Mouse (Mus musculus): ENCODE measurements around the gene Sim1.

Gene Sim1

DNA sequence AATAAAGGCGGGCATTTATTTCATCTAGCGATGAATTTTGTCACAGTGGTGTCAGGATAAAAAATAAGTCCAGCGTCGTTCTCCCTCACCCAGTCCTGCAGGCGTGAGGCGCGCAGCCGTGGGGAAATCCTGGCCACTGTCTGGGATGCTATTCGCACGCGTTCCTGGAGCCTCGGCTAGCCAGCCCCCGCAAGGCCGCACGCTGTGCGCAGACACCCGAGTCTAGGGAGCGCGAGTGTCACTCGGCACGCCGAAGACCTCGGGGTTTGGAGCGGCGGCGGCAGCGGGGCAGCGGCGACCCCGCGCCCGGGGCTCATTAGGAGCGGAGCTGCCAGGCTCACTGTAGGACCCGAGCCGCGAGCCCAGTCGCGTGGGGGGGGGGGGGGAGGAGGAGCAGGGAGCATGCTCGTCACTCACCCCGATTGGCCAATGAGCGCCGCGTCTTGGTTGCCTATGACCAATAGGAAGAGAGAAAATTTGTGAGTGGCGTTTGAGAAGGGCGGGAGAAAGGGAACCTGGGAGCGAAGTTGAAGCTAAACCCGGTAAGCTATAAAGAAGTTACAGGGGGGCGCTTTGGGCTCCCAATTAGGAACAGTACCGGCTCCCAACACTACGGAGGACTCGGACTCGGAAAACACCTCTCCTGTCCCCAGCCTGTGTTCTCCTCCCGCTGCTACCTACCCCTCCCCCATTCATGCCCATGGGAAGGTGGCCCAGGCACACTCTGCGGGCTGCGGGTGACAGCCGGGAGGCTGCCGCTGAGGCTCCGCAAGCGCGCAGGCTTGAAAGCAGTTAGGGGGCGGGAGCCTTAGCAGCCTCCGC is at the start of gene Sim1:
Sim1 (plus strand) TSS at position 585 of the 822 bp plus-strand sequence.
- peak; percentile 95 for DNase-seq (ENCODE audit: low read depth, low spot score)

DNA sequence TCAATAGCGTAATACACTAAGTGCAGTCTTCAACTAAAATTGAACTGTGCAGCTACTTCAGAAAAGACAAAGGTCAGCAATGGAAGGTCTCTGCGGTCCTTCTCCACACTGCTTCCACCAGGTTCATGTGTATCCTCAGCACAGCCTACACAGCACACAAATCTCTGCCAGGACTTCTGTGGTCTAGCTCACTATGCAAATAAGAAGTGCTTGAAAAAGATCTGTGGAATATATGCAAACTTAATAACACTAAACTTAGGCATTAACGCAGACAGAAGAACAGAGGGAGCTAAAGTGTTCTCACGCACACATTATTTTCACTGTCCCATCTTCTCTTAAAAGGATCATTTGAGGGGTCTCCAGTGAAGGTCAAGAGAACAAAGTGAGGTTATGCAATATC is 26.4 kb upstream of the Sim1 start:
- DNase-seq (ENCODE audit: low read depth, low spot score) = no peak

DNA sequence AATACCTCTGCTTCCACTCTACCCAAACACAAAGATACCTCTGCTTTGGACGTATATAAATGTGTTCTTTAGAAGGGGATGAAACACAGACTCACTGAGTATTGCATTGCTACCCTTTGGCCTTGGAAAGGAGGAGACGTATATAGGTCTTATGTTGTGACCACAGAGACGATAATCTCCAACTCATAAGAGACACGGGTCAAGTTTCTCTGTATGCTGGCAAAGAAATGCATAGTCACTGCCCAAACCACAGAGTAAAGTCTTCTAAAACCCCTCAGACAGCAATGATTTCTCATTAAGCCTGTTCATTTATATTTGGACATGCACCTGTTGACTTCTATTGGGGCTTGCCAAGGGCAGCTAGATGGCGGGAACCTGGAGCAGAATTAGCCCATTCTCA is 17.6 kb upstream of the Sim1 start:
- DNase-seq (ENCODE audit: low read depth, low spot score) = no peak

DNA sequence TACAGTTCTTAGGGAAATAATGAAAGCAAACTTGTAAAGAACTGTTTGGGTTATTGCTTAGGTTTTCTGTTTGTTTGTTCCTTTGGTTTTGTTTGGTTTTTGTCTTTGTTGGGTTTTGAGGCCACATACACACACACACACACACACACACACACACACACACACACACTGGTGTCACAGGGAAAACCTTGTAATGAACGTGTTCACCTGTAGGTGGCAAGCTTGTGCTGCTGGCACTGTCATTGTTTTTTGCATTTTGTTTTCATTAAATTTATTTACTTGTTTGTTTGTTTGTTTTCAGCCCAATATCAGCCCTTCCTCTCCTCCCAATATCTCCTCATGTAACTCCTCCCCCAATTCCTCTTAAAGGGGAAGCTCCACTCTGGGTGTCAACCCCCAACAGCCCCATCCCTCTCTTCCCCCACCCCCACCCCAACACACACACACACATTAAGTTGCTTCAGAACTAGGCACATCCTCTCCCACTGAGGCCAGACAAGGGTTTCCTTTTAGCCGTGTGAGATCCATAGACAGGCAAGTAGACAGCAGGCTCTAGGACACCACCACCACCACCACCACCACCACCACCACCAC is 13.0 kb upstream of the Sim1 start:
- peak; percentile 33 for DNase-seq (ENCODE audit: low read depth, low spot score)

DNA sequence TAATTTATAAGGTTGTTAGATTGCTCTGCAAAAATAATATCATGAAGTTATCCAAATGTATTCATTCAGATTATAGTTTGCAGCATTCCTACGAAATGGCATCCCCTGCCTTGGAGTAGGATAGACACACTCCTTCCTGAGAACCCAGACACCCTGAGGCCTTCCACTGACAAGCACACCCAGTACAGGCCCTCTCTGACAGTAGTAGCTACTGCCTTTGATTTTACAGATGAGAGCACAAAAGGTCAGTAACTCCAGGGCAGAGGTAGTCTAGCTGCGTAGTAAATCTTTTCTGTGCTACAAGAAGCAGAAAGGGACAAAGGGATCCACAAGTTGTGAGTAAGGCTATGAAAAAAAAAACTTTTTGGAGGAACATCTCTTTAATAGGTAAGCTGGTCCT is 12.2 kb upstream of the Sim1 start:
- no peak for DNase-seq (ENCODE audit: low read depth, low spot score)

DNA sequence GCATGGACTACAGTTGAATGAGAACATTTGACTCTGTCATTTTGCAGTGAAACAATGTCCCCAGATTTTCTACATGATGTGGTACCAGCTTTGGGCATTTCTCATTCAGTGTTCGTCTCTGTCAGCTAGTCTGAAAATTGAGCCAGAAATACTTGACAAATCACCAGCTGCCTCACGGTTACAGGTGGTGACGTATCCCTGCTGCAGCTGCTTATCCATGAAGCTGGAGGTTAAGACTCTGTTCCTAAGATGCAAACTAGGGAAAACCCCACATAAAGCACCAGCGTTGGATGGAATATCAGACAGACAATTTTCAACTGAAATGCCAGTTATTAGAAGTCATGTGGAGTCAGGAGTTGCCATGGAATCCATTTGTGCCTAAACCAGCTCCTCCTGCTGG is 8.2 kb upstream of the Sim1 start:
- no peak for DNase-seq (ENCODE audit: low read depth, low spot score)

DNA sequence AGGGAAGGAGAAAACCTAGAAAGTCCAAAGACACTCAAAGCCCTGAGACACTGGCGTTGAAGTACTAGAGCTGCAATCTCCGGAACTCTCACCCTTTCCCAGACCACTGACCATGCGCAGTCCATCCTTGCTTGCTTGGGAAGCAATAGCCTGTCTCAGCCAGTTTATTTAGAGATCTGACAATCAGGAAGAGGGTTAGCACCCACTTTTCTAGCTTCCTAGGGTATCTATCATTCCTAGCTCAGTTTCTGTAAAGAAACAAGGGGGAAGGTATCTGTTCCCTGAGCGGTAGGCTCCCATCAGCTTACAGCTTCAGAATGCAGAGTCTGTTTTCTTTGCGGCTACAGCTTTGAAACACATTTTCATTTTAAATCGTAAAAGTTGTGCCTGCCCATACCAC is 3.9 kb upstream of the Sim1 start:
- DNase-seq (ENCODE audit: low read depth, low spot score) = no peak

DNA sequence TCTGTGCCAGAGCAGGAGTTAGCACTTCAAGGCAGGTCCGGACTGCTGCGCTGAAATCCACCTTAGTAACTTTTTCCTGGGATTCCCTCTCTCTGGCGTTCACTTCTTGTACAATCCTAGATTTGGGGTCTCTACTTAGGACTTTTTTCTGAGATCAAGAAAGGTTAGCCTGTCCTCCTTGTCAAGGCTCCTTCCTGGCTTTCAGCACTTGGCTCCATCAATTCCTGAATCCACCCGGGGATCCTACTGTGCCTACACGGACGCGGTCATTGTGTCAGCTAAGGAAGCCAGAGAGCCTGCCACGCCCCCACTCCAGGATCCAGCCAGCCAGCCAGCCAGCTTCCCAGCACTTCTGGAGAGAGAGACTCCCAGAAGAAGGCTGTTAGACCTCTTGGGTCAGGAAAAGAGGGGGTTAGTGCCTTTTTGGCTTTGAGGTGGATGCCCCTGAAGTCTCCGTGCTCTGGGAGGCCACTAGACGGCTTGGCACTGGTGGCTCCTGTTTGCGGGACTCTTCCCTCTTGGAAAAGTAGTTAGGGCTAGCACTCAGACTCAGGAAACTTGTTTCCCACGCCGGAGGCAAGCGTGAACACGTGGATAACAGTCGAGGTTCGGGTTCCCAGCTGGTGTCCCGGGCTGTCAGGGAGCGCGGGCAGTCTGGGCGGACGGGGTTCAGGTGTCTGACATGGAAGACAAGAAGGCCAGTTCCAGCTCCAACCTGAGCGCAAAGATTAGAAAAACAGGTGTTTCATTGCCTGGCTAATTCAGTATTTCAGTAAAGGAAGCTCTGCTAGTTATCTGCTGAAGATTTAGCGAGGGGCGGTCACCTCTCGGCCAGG is 2.5 kb upstream of the Sim1 start:
- peak; percentile 59 for DNase-seq (ENCODE audit: low read depth, low spot score)

DNA sequence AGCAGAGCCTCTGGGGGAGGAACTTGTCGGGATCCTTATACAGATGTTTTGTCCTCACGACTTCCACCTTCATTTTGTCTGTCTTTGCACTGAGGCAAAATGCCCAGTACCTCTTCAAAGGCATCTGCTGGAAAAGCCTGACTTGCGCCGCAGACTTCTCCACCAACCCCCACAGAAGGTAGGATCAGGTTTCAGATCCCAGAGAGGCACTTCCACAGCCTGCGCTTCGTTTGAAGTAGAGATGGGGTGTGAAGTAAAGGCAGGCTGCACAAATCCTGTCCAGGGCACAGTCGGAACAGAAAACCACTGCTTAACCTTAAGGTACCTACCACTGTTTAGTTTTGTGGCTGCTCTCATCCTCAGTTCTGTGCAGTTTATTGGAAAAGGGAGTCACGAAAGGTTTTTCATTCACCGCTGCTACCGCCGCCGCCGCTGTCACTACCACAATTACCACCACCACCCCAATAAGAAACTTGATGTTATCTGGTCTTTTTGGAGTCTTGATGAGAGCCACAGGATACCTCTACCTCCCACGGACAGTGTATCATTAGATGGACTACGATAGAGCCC is 1.7 kb upstream of the Sim1 start:
- peak; percentile 62 for DNase-seq (ENCODE audit: low read depth, low spot score)

DNA sequence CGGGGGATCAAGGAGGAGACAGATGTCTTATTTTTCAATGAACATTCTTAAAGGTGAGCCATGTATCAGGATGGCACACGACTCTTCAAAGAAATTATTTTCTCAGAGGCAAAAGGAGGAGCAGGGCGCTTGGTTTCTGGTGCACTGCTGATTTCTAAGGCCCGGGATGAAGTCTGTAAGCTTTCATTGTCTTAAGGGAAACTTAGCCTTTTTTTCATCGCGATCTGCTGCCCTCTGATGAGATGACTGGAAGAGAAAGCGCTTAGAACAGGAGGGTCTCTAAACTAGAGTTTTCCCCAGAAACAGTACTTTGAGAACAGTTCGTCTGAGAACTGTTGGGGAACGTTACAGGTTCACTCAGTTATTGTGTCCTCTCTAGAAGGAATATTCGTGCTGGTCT is 1.0 kb upstream of the Sim1 start:
- no peak for DNase-seq (ENCODE audit: low read depth, low spot score)

DNA sequence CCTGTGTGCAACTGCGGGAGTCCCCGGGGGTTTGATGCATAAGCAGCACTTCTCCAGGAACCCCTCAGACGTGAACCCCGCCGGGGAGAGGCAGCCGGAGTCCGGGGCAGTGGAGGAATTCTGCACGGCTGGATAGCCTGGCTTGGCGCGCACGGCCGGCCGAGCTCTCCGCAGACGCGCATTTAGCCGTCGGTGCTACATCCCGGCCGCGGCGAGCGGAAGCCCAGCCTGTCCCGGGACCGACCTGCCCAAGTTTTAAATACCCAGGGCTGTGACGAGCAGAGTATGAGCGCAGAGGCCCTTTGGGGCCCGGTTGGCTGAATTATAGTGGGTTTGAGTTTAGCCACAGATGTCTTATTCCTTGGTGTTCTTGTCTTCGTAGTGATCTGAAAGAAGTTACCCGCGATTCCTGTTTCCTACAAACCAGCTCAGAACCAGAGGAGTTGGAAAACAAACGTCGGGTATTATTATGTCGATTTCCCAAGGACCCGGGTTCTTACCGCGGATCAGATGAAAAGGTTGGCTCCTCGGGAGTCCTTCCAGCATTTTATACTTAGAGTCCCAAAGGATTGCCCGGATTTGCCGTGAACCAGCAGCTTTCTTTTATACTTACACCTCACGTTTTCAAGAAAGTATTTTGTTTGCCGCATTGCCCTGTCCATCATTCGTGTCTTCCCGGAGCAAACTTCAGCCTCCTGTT is 687 bp downstream of the Sim1 start:
- no peak for DNase-seq (ENCODE audit: low read depth, low spot score)

DNA sequence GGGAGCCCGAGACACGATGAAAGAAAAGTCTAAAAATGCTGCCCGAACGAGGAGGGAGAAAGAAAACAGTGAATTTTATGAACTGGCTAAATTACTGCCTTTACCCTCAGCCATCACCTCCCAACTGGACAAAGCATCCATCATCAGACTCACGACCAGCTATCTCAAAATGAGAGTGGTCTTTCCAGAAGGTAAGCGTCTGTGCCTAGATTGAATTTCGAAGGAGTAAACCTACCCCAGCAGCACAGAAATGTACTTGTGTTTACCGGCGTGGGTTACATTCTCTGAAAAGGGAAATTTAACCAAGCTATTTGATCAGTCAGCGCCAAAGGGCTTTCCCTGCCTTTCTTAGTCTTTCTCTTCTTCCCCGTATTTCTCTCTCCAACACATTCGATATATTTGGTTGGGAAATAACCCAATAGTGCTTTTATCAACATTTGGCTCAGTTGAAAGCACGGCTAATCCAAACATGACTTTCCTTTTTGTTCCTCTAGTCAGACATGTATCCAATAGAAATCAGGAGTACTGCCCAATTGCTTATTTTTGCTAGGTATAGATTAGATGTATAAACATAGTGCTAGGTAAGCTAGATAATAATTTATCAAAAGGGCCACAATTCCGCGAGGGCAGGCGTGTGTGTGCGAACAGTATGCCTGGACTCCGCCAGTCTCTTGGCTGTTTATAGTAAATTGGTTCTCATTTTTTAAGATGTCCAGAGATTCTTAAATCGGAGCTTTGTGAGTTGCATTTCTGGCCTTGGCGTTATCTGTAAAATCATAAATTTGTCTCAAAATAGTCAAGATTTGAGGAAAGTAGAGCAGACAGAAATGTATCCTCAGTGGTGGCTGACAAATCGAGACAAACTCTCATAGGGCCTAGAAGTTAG is 1.6 kb downstream of the Sim1 start:
- DNase-seq (ENCODE audit: low read depth, low spot score) = no peak

DNA sequence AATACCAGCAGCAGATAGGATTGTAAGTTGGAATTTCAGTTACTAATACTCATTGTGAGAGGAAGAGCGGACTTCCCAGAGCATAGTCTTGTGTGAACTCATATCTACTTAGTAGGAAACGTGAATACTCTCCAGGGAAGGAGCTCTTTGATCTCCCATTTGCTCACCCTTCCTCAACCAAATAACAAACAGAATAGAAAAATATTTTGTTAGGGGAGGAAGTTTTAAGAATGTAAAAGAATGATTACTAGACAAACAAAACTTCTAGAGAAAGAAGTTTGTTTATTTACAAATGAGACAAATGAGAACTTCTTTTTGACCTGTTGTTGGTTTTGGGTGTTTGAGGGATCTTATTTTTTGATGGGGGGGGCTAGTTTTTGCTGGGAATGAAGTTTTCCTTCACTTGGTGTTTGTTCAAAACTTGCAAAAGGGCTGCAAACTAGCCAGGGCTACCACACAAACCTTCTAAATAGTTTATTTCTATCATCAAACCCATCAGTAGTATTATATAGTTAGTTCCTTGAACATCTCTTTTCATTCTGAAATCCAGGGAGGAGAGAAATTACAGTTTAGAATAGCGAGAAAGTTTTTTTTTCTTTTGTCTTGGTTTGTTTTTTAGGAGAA is 2.3 kb downstream of the Sim1 start:
- DNase-seq (ENCODE audit: low read depth, low spot score) = no peak

DNA sequence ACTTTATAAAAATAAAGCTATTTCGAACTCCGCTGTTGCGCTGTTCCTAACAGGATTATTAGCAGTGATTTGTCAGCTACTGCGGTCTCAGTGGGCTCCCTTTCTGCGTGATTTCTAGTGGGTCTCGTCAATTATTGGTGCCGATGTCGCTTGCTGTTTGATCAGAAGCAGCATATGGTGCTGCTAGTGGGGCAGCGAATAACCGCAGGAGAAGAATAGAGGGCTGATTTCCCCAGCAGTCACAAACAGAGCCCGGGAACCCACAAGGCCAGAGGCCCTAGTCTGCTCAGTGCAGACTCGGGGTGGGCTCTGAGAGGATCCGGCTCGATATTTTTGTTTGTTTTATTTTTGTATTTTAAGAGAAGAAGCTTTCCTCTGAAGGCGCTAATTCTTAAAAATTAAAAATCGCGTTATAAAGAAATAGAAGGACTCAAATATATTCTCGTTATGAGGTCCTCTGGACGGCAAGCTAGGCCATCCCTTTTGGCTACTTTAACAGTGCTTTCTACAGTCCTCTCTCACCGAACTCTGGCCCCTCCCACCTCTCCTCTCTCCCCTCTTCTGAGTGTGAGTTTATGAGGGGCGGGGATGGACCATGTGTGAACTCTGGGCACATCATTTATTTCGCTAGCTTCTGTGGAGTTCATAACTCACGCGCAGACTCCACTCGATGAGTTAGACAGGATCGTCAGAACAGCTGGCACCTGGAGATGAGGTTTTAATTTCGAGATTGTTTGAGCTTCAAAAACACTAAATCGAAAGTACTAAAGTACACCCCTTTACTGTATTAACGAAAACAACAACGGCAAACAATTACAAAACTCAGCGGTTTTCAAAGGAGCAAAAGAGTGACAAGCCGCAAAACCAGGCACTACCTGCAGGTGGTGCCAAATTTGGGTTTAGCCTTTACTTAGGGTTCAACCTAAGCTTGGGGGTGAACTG is 3.2 kb downstream of the Sim1 start:
- no peak for DNase-seq (ENCODE audit: low read depth, low spot score)

DNA sequence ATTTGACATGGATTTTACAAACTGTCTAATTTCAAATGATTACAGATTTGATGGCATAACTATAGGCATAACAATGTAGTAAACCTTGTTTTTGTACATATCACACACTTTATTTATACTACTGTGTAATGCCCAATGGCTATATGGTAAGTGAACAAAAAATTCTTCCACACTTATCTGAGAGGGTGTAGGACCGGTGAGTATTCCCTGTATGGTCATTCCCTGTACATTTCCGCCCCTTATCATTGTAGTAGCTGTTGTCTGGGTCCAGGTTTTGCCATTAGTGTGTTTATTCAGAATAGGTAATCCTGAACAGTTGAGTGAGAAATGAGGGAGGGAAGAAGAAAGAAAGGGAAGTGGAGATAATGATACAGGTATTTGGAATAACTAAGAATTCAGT is 4.1 kb downstream of the Sim1 start:
- DNase-seq (ENCODE audit: low read depth, low spot score) = no peak

DNA sequence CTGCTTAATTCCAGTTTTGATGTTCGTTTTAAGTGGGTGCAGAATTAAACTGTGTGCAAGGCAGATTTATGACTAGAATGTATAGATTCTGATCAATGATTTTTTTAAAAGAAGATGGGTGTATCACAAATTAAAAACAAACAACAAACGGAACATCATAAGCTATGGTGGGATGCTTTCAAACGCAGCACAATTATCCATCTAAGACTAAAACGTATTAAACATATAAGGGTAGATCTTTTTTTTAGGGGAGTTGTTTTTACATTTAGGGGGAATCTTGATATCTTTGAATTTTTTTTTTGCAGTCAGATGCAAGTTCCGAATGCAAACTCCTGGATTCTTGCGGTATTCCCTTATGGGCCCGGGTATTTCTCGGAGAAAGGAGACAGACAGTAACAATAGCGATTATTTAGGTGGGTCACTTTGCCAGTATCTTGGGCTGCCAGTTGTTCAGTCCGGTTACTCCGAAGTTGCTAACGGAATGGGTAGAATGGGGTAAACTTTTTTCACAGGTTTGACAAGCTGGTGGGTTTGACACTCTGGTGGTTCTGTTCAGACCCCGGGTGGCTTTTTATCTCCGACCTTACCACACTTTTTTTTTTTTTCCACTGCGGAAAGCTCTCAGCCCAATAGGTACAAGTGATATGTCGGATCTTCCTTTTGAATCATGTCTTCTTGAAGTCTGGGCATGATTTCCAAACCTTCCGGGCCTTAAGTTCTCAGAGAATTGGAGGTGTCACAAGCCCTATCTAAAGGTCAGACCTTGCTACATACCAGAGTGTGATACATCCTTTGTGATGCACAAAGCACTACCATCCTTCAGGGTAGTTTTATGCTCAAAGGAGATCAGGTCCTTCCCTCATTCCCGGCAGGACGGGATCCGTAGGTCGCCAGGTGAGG is 5.5 kb downstream of the Sim1 start:
- peak; percentile 44 for DNase-seq (ENCODE audit: low read depth, low spot score)

DNA sequence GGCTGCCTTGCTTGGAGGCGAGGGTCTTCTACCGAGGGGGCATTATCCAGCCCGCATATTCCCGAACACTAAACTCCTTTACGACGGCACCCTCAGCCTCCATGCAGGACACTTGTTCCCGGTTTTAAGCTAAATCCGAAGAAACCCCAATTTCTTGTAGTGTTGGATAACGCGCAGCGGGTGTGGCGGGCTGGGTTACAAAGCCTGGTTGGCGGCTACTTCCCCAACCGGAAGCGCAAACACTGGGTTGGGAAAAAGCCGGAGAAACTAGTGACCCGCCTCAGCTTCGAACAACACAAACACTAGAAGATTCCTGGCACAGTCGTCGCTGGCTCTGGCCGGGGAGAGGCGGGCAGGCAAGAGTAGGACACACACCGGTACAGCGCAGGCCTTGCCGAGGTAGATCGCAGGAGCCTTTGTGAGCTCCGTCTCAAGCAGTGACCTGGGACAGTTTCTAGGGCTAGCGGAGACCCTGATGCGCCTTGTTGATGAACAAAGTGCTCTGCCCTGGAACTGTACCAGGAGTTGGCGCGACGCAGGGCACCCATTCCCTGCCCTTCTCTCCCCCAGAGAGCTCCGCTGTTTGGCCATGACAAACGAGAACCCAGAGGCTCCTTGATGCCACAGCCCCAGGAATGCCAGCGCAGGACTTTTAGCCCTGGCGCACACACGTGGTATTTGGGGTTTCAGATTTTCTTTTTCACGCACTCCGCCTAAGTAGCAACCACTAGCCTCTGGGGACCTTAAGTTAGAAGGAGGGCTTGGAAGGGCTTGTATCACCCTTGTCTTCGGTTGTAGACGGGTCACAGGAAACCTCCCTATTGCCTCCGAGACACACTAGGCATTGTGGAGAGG is 6.4 kb downstream of the Sim1 start:
- peak; percentile 30 for DNase-seq (ENCODE audit: low read depth, low spot score)

Data from ES-CJ7 (cell line).